Comparison of ENCODE assay signal across 10 mouse cellular contexts in genomic region chr10:89395321-89395720, GRCm38 (mm10). TPM values are rescaled to one million over a fixed set of nuclear protein-coding genes. Genes with fewer than 3 reads are reported as not detected.
A peak's percentile ranks its signal among the peaks of the same experiment; 100 is the strongest.
DNase-seq lines count a peak whose midpoint lies in the region; ATAC-seq and TF ChIP-seq lines count a peak whose summit lies in the region.
"Had no signal": no experiment of that assay in that cellular context is flagged by ENCODE, and none has a peak within 500 bp of the region (broad histone marks: within the 10 kb centered on the region; RNA-seq: fewer than 3 reads in every experiment).

No protein-coding gene starts in this region.

- WGBS in intestine, postnatal 0 days = 41% methylated on average over 7 of the region's 7 CpGs
- WGBS in intestine, embryonic 15.5 days = 40% methylated on average over 7 of the region's 7 CpGs
- 33% methylated on average over 7 of the region's 7 CpGs for WGBS in forebrain, embryonic 13.5 days
- 31% methylated on average over 7 of the region's 7 CpGs for WGBS in liver, embryonic 13.5 days (ENCODE audit: insufficient replicate concordance)

- no peak for TF ChIP-seq CTCF in intestine, postnatal 0 days (IDR thresholded peaks at IDR 0.05; ENCODE audit: low read depth)
- TF ChIP-seq CTCF in gastrocnemius, adult 2 months (IDR thresholded peaks at IDR 0.05) = no peak

- H3K9me3 ChIP-seq in intestine, postnatal 0 days (ENCODE audit: control insufficient read depth) = no peaks in the 10 kb centered on the region
- no peaks in the 10 kb centered on the region for H3K9me3 ChIP-seq in intestine, embryonic 15.5 days
- no peaks in the 10 kb centered on the region for H3K9me3 ChIP-seq in forebrain, embryonic 13.5 days (replicated peaks)
- H3K9me3 ChIP-seq in liver, embryonic 13.5 days (replicated peaks) = no peaks in the 10 kb centered on the region; the same call in 1 of the 2 replicates
- H3K9me3 ChIP-seq: embryonic facial prominence, embryonic 15.5 days had no signal

- H3K27me3 ChIP-seq in intestine, postnatal 0 days (replicated peaks; ENCODE audit: control insufficient read depth, insufficient read depth, low read length) = no peaks in the 10 kb centered on the region
- H3K27me3 ChIP-seq in intestine, embryonic 15.5 days (replicated peaks) = no peaks in the 10 kb centered on the region
- no peaks in the 10 kb centered on the region for H3K27me3 ChIP-seq in forebrain, embryonic 13.5 days
- H3K27me3 ChIP-seq in liver, embryonic 13.5 days = no peaks in the 10 kb centered on the region
- H3K27me3 ChIP-seq: embryonic facial prominence, embryonic 15.5 days had no signal

- H3K4me2 ChIP-seq in intestine, postnatal 0 days (replicated peaks; ENCODE audit: low read depth) = peak overlapping the region; percentile 0; the same call in 1 of the 2 replicates
- H3K4me2 ChIP-seq in intestine, embryonic 15.5 days (replicated peaks) = no peak overlapping the region
- H3K4me2 ChIP-seq in forebrain, embryonic 13.5 days = peak overlapping the region; percentile 30; the same call in 1 of the 2 replicates
- peak overlapping the region; percentile 25; the same call in 1 of the 2 replicates for H3K4me2 ChIP-seq in liver, embryonic 13.5 days
- H3K4me2 ChIP-seq: embryonic facial prominence, embryonic 15.5 days had no signal

- ATAC-seq in intestine, postnatal 0 days = no peak
- no peak for ATAC-seq in intestine, embryonic 15.5 days
- peak; percentile 54 for ATAC-seq in common myeloid progenitor, adult 5-6 weeks (replicated peaks; ENCODE audit: low read depth, poor library complexity, severe bottlenecking)
- no peak for ATAC-seq in forebrain, embryonic 13.5 days
- ATAC-seq in liver, embryonic 13.5 days (ENCODE audit: low read depth) = no peak

- H3K9ac ChIP-seq in intestine, postnatal 0 days (ENCODE audit: low read depth, low read length) = no peak overlapping the region
- H3K9ac ChIP-seq in intestine, embryonic 15.5 days = no peak overlapping the region
- H3K9ac ChIP-seq in forebrain, embryonic 13.5 days = no peak overlapping the region
- no peak overlapping the region for H3K9ac ChIP-seq in liver, embryonic 13.5 days
- H3K9ac ChIP-seq: embryonic facial prominence, embryonic 15.5 days had no signal

- DNase-seq in liver, embryonic 13.5 days = no peak
- DNase-seq in gastrocnemius, adult 2 months = no peak
- DNase-seq in adrenal gland, postnatal 36 days = no peak
- DNase-seq in gastrocnemius, postnatal 36 days = no peak

- intact Hi-C loops in gastrocnemius, adult 2 months (cut with DNase I) = no loop called here
- intact Hi-C loops in gastrocnemius, postnatal 36 days (cut with DNase I) = no loop called here

- no peak overlapping the region for H3K27ac ChIP-seq in intestine, postnatal 0 days (ENCODE audit: low read depth, low read length)
- H3K27ac ChIP-seq in intestine, embryonic 15.5 days = no peak overlapping the region
- H3K27ac ChIP-seq in forebrain, embryonic 13.5 days = no peak overlapping the region
- H3K27ac ChIP-seq in liver, embryonic 13.5 days = no peak overlapping the region
- H3K27ac ChIP-seq in gastrocnemius, adult 2 months = no peak overlapping the region
- H3K27ac ChIP-seq: embryonic facial prominence, embryonic 15.5 days; macrophage had no signal

- no peaks in the 10 kb centered on the region for H3K36me3 ChIP-seq in intestine, postnatal 0 days (ENCODE audit: control insufficient read depth, insufficient read depth)
- no peaks in the 10 kb centered on the region for H3K36me3 ChIP-seq in intestine, embryonic 15.5 days
- H3K36me3 ChIP-seq in forebrain, embryonic 13.5 days (ENCODE audit: poor library complexity, severe bottlenecking) = no peaks in the 10 kb centered on the region
- no peaks in the 10 kb centered on the region for H3K36me3 ChIP-seq in liver, embryonic 13.5 days
- H3K36me3 ChIP-seq: embryonic facial prominence, embryonic 15.5 days had no signal

- no peak overlapping the region for H3K4me3 ChIP-seq in intestine, postnatal 0 days (ENCODE audit: low read depth, low read length)
- no peak overlapping the region for H3K4me3 ChIP-seq in intestine, embryonic 15.5 days (replicated peaks)
- H3K4me3 ChIP-seq in forebrain, embryonic 13.5 days = no peak overlapping the region
- H3K4me3 ChIP-seq in liver, embryonic 13.5 days (replicated peaks) = no peak overlapping the region
- H3K4me3 ChIP-seq in gastrocnemius, adult 2 months = no peak overlapping the region
- H3K4me3 ChIP-seq: embryonic facial prominence, embryonic 15.5 days had no signal

- no peaks in the 10 kb centered on the region for H3K4me1 ChIP-seq in intestine, postnatal 0 days (replicated peaks; ENCODE audit: control insufficient read depth, insufficient read depth, low read length)
- H3K4me1 ChIP-seq in intestine, embryonic 15.5 days (replicated peaks) = no peaks in the 10 kb centered on the region
- H3K4me1 ChIP-seq in forebrain, embryonic 13.5 days = peaks cover 14% of the 10 kb centered on the region; the same call in 1 of the 2 replicates
- H3K4me1 ChIP-seq in liver, embryonic 13.5 days (replicated peaks) = peaks cover 4% of the 10 kb centered on the region

RNA-seq across cellular contexts. Expression of gene Gas2l3, which starts 48.4 kb away (rescaled TPM):
- 5.5 and 5.6 TPM in 2 replicates for polyA plus RNA-seq in intestine, postnatal 0 days (2015; fragmentation: Nextera tagmentation; extraction: Ambion mirVana)
- polyA plus RNA-seq in intestine, embryonic 15.5 days (2015; fragmentation: Nextera tagmentation; extraction: Ambion mirVana) = 14.8 and 18.6 TPM in 2 replicates
- total RNA-seq in common myeloid progenitor, adult 5-6 weeks (2017) = 16.4 and 25.9 TPM in 2 replicates
- polyA plus RNA-seq in forebrain, embryonic 13.5 days (2015; fragmentation: Nextera tagmentation; extraction: Ambion mirVana) = 18.6 and 19.7 TPM in 2 replicates
- 5.0 and 6.2 TPM in 2 replicates for polyA plus RNA-seq in liver, embryonic 13.5 days (2015; fragmentation: Nextera tagmentation; extraction: Ambion mirVana)
- total RNA-seq in gastrocnemius, adult 2 months (2021) = under 1 TPM; 0.89 to 0.95 TPM
- 1 to 10 TPM; 4.4 to 5.3 TPM for total RNA-seq in adrenal gland, postnatal 36 days (2021)
- 1 to 10 TPM; 2.4 to 2.8 TPM for total RNA-seq in gastrocnemius, postnatal 36 days (2021)

RNA-seq across cellular contexts. Expression of gene Ano4, which starts 50.8 kb away (rescaled TPM):
- 0.13 TPM in 1 of 2 replicates, not detected in the other for polyA plus RNA-seq in intestine, postnatal 0 days (2015; fragmentation: Nextera tagmentation; extraction: Ambion mirVana)
- 0.47 and 0.48 TPM in 2 replicates for polyA plus RNA-seq in intestine, embryonic 15.5 days (2015; fragmentation: Nextera tagmentation; extraction: Ambion mirVana)
- total RNA-seq in common myeloid progenitor, adult 5-6 weeks (2017) = 8.8 TPM in 1 of 2 replicates, not detected in the other
- 2.8 and 3.1 TPM in 2 replicates for polyA plus RNA-seq in forebrain, embryonic 13.5 days (2015; fragmentation: Nextera tagmentation; extraction: Ambion mirVana)
- 0.09 and 0.18 TPM in 2 replicates for polyA plus RNA-seq in liver, embryonic 13.5 days (2015; fragmentation: Nextera tagmentation; extraction: Ambion mirVana)
- 1 to 10 TPM in 1 of 2 experiments, under 1 TPM in 1; 0.66 to 1.3 TPM for total RNA-seq in gastrocnemius, adult 2 months (2021)
- total RNA-seq in adrenal gland, postnatal 36 days (2021) = under 1 TPM; 0.36 TPM
- total RNA-seq in gastrocnemius, postnatal 36 days (2021) = 1 to 10 TPM in 1 of 2 experiments, under 1 TPM in 1; 0.69 to 1.8 TPM
- polyA plus RNA-seq: macrophage had no signal
